Mouse (Mus musculus): ENCODE measurements around the gene Ikbip. TPM values are rescaled to one million over a fixed set of nuclear protein-coding genes. Genes with fewer than 3 reads are reported as not detected.
A peak's percentile ranks its signal among the peaks of the same experiment; 100 is the strongest.

Gene Ikbip
- polyA plus RNA-seq, 1 experiment from 2014 or later = 27.2 TPM

- peak overlapping the region; percentile 78 for H3K4me2 ChIP-seq (replicated peaks)
- 50% methylated on average over 12 of the region's 12 CpGs for WGBS
- H3K9ac ChIP-seq = peak overlapping the region; percentile 70
- H3K4me3 ChIP-seq = peak overlapping the region; percentile 88
- no peak for ATAC-seq (ENCODE audit: low FRiP score, low read depth)
- H3K9me3 ChIP-seq = no peaks in the 10 kb centered on the region
- H3K36me3 ChIP-seq = 0 out of 2 replicates have a peak, but pooled peaks cover 6% of the 10 kb centered on the region
- H3K27ac ChIP-seq = no peak overlapping the region
- no peaks in the 10 kb centered on the region for H3K4me1 ChIP-seq
- H3K27me3 ChIP-seq (replicated peaks) = no peaks in the 10 kb centered on the region
Observed at GRCm38 (mm10) chr10:91083393-91083927, 720 bp downstream of the Ikbip start.

- Histone ChIP-seq H3K9ac (no peak overlapping the region), H3K27ac (no peak overlapping the region), H3K27me3 (replicated peaks) (no peaks in the 10 kb centered on the region), H3K9me3 (no peaks in the 10 kb centered on the region), H3K4me2 (replicated peaks) (no peak overlapping the region), H3K4me3 (no peak overlapping the region), H3K4me1 (no peaks in the 10 kb centered on the region), H3K36me3 (peaks cover 6% of the 10 kb centered on the region; the same call in 1 of the 2 replicates)
- ATAC-seq (ENCODE audit: low FRiP score, low read depth) = no peak
- 87% methylated on average over 4 of the region's 4 CpGs for WGBS
Observed at GRCm38 (mm10) chr10:91092812-91093211, 10.1 kb downstream of the Ikbip start.

GRCm38 (mm10) chr10:91094251-91095104 is 11.7 kb downstream of the Ikbip start:
- Histone ChIP-seq H3K36me3 (peaks cover 6% of the 10 kb centered on the region; the same call in 1 of the 2 replicates), H3K27me3 (replicated peaks) (no peaks in the 10 kb centered on the region), H3K4me1 (no peaks in the 10 kb centered on the region), H3K9me3 (no peaks in the 10 kb centered on the region), H3K27ac (no peak overlapping the region), H3K4me2 (replicated peaks) (no peak overlapping the region), H3K4me3 (no peak overlapping the region), H3K9ac (no peak overlapping the region)
- no peak for ATAC-seq (ENCODE audit: low FRiP score, low read depth)
- WGBS = 91% methylated on average over 15 of the region's 15 CpGs

GRCm38 (mm10) chr10:91098056-91098455 is 15.3 kb downstream of the Ikbip start:
- Histone ChIP-seq H3K4me1 (no peaks in the 10 kb centered on the region), H3K4me2 (replicated peaks) (no peak overlapping the region), H3K27ac (no peak overlapping the region), H3K9ac (no peak overlapping the region), H3K36me3 (peaks cover 12% of the 10 kb centered on the region), H3K9me3 (no peaks in the 10 kb centered on the region), H3K4me3 (no peak overlapping the region), H3K27me3 (replicated peaks) (no peaks in the 10 kb centered on the region)
- no peak for ATAC-seq (ENCODE audit: low FRiP score, low read depth)
- WGBS = 95% methylated on average over 8 of the region's 8 CpGs

GRCm38 (mm10) chr10:91100101-91100500 is 17.4 kb downstream of the Ikbip start:
- H3K4me2 ChIP-seq (replicated peaks) = no peak overlapping the region
- H3K4me3 ChIP-seq = no peak overlapping the region
- WGBS = 89% methylated on average over 1 of the region's 1 CpGs
- no peak for ATAC-seq (ENCODE audit: low FRiP score, low read depth)
- no peak overlapping the region for H3K27ac ChIP-seq
- peaks cover 9% of the 10 kb centered on the region for H3K36me3 ChIP-seq
- H3K4me1 ChIP-seq = no peaks in the 10 kb centered on the region
- no peaks in the 10 kb centered on the region for H3K9me3 ChIP-seq
- H3K27me3 ChIP-seq (replicated peaks) = no peaks in the 10 kb centered on the region
- H3K9ac ChIP-seq = no peak overlapping the region

- ATAC-seq (ENCODE audit: low FRiP score, low read depth) = no peak
- Histone ChIP-seq H3K4me1 (no peaks in the 10 kb centered on the region), H3K36me3 (peaks cover 5% of the 10 kb centered on the region; the same call in 1 of the 2 replicates), H3K9ac (no peak overlapping the region), H3K27ac (no peak overlapping the region), H3K27me3 (replicated peaks) (no peaks in the 10 kb centered on the region), H3K4me3 (no peak overlapping the region), H3K4me2 (replicated peaks) (no peak overlapping the region), H3K9me3 (no peaks in the 10 kb centered on the region)
- 95% methylated on average over 25 of the region's 25 CpGs for WGBS
Observed at GRCm38 (mm10) chr10:91101936-91102335, 19.2 kb downstream of the Ikbip start.

GRCm38 (mm10) chr10:91102799-91103590 is 20.3 kb downstream of the Ikbip start:
- ATAC-seq (ENCODE audit: low FRiP score, low read depth) = no peak
- Histone ChIP-seq H3K9ac (no peak overlapping the region), H3K4me3 (no peak overlapping the region), H3K4me1 (no peaks in the 10 kb centered on the region), H3K4me2 (replicated peaks) (no peak overlapping the region), H3K27ac (no peak overlapping the region), H3K36me3 (peaks cover 5% of the 10 kb centered on the region; the same call in 1 of the 2 replicates), H3K27me3 (replicated peaks) (no peaks in the 10 kb centered on the region), H3K9me3 (no peaks in the 10 kb centered on the region)
- WGBS = 89% methylated on average over 14 of the region's 14 CpGs

- Histone ChIP-seq H3K27me3 (replicated peaks) (no peaks in the 10 kb centered on the region), H3K4me2 (replicated peaks) (no peak overlapping the region), H3K9me3 (peaks cover 3% of the 10 kb centered on the region; the same call in 1 of the 2 replicates), H3K4me3 (no peak overlapping the region), H3K9ac (no peak overlapping the region), H3K4me1 (no peaks in the 10 kb centered on the region), H3K27ac (no peak overlapping the region), H3K36me3 (peaks cover 5% of the 10 kb centered on the region; the same call in 1 of the 2 replicates)
- 88% methylated on average over 3 of the region's 3 CpGs for whole genome bisulfite sequencing
- no peak for ATAC-seq (ENCODE audit: low FRiP score, low read depth)
Observed at GRCm38 (mm10) chr10:91105981-91106380, 23.2 kb downstream of the Ikbip start.

GRCm38 (mm10) chr10:91109841-91110240 is 27.1 kb downstream of the Ikbip start:
- no peak for ATAC-seq (ENCODE audit: low FRiP score, low read depth)
- 76% methylated on average over 4 of the region's 4 CpGs for WGBS
- Histone ChIP-seq H3K4me1 (no peaks in the 10 kb centered on the region), H3K9me3 (peaks cover 4% of the 10 kb centered on the region; the same call in 1 of the 2 replicates), H3K4me2 (replicated peaks) (no peak overlapping the region), H3K36me3 (peaks cover 25% of the 10 kb centered on the region), H3K4me3 (no peak overlapping the region), H3K9ac (no peak overlapping the region), H3K27ac (no peak overlapping the region), H3K27me3 (replicated peaks) (no peaks in the 10 kb centered on the region)

- no peak overlapping the region for H3K4me2 ChIP-seq (replicated peaks)
- 93% methylated on average over 12 of the region's 12 CpGs for WGBS
- no peak overlapping the region for H3K27ac ChIP-seq
- H3K36me3 ChIP-seq = peaks cover 87% of the 10 kb centered on the region
- no peak for ATAC-seq (ENCODE audit: low FRiP score, low read depth)
- no peak overlapping the region for H3K9ac ChIP-seq
- no peaks in the 10 kb centered on the region for H3K9me3 ChIP-seq
- no peaks in the 10 kb centered on the region for H3K27me3 ChIP-seq (replicated peaks)
- H3K4me1 ChIP-seq = peaks cover 3% of the 10 kb centered on the region; the same call in 1 of the 2 replicates
- no peak overlapping the region for H3K4me3 ChIP-seq
Observed at GRCm38 (mm10) chr10:91116958-91117357, 34.2 kb downstream of the Ikbip start.

- 40% methylated on average over 6 of the region's 6 CpGs for WGBS
- Histone ChIP-seq H3K9me3 (no peaks in the 10 kb centered on the region), H3K36me3 (peaks cover 39% of the 10 kb centered on the region), H3K4me2 (replicated peaks) (peak overlapping the region; percentile 82), H3K4me1 (peaks cover 16% of the 10 kb centered on the region; the same call in 1 of the 2 replicates), H3K27ac (no peak overlapping the region), H3K27me3 (replicated peaks) (no peaks in the 10 kb centered on the region), H3K4me3 (peak overlapping the region; percentile 98), H3K9ac (no peak overlapping the region)
- no peak for ATAC-seq (ENCODE audit: low FRiP score, low read depth)
Observed at GRCm38 (mm10) chr10:91122646-91123045, 39.9 kb downstream of the Ikbip start.

GRCm38 (mm10) chr10:91123281-91123827 is 40.6 kb downstream of the Ikbip start:
- H3K4me1 ChIP-seq = peaks cover 16% of the 10 kb centered on the region; the same call in 1 of the 2 replicates
- H3K4me2 ChIP-seq (replicated peaks) = peak overlapping the region; percentile 82
- ATAC-seq (ENCODE audit: low FRiP score, low read depth) = peak; percentile 65
- H3K27me3 ChIP-seq (replicated peaks) = no peaks in the 10 kb centered on the region
- H3K9me3 ChIP-seq = no peaks in the 10 kb centered on the region
- H3K36me3 ChIP-seq = peaks cover 32% of the 10 kb centered on the region
- peak overlapping the region; percentile 81 for H3K27ac ChIP-seq
- H3K4me3 ChIP-seq = peak overlapping the region; percentile 98
- WGBS = under 1% methylated on average over 44 of the region's 44 CpGs
- peak overlapping the region; percentile 98 for H3K9ac ChIP-seq
